Mouse (Mus musculus): Measurements from ENCODE around the gene Dnhd1. TPM values are rescaled to one million over a fixed set of nuclear protein-coding genes. Genes with fewer than 3 reads are reported as not detected.
"Not testable (repeated sequence)": the region's sequence is repeated elsewhere in the genome, so short reads cannot be mapped to it uniquely, and the experiment has no call there.

Dnhd1 gene
- total RNA-seq, 2 experiments from 2014 or later = 2.2 to 3.0 TPM

DNA sequence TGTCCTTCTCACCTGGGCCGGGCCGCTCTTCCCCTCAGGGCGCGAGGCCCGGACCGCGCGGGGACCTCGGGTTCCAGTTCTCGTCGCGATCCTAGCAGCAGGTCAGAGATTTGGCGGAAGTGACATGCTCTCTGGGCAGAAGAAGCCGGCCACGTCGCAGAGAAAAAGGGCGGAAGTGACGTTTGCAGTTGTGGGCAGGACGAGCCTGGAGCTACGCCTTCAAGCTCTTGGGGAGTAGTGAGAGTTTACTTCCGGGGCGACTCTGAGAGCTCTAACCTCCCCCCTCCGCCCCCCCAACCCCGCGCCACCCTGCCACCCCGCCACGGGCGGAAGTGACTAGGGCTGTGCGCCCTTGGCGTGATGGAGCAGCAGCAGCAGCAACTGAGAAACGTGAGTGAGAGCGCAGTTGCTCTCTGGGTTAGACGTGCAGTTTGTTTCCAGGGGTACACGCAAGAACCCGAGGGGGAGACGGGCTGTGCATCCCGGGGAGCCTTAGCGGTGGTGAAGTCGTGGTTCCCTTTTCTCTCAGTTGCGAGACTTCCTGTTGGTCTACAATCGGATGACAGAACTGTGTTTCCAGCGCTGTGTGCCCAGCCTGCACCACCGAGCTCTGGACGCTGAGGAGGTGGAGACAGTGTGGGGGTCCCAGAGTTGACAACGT is 10.3 kb upstream of the Dnhd1 start, which contains the start of the genes Arfip2 and Gm45799:
Gene Arfip2, minus strand, starts transcription at position 184 of the 661 bp plus-strand sequence.
Gene Gm45799, plus strand, starts transcription at position 320 of the 661 bp plus-strand sequence.
- DNase-seq (ENCODE audit: low spot score in 2 of 2) = peak; percentile 89 to 95

DNA sequence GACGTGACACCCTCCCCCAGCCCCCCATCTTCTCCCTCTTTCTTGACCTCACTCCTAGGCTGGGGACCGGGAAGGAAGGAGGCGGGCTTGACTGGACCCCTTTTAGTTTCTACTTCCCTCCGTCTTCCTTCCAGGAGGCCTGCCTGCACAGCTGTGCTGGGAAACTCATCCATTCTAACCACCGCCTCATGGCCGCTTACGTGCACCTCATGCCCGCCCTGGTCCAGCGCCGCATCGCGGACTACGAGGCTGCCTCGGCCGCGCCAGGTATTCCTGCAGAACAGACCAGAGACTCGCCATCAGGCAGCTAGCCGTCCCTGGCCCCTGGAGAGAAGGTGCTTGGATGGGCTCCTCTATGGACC is 9.8 kb upstream of the Dnhd1 start:
- peak in 1 of 2 experiments; percentile 27 for DNase-seq (ENCODE audit: low spot score in 2 of 2)

DNA sequence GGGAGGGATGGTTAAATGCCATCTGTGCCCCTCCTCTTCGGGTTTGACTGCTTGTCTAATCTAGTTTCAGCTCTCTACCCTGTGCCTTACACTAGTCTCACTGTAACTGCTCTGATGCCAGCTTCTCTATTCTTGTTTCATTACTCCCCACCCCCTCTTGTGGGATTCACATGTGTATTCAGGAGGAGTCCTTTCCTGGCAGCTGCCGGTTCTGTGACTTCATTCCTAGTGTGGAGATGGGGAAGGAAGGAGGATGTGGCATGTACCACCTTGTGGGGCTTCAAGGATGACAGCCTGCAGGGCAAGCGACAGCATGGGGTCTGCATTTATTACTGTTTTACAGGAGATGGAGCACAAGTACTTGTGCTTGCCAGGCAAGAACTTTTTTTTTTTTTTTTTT is 8.7 kb upstream of the Dnhd1 start:
- peak in 1 of 2 experiments; percentile 5 for DNase-seq (ENCODE audit: low spot score in 2 of 2)

DNA sequence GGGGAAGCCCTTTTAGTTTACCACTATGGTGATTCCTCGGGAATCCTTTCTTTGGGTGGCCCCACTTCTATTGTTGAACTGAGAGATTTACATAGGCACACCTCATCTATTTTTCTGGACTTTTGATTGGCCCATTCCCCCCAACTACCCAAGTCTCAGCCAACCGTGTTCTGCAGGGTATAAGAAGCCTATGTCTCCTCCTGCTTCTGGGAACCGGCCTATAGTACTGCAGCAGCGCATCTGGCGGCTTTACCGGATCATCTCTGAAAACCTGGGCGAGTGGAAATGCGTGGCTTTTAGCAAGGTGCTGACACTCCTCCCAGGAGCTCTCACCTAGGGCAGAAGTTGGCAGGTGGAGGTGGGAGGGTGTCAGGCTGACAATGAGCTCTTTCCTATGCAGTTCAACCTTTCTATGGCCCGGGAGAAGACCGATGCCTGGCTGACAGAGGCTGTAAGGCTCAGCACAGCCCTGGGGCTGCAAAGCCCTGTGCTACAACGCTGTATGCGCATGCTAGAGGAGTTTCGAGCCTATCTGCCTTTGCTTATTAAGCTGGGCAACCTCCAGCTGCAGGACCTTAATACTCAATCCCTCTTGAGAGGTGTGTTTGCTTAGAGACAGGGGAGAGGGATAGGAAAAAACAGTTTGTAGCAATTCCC is 35.0 kb downstream of the Dnhd1 start:
- no peak for DNase-seq (ENCODE audit: low spot score in 2 of 2)

DNA sequence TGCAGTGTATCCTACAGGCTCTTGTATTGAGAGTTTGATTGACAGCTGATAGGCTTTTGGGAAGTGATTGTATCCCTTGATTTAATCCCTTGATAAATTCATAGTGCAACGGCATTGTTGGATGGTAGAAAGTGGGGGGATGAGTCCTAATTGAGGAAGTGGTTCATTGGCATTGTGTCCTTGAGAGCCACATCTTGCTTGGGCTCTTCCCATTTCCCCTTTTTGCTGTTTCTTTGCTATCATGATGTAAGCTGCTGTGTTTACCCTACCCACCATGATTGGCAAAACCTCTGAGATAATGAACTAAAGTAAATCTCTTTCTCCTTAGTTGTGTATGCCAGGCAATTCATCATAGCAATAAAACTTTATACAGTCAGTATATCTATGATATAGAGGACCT is 40.2 kb downstream of the Dnhd1 start:
- DNase-seq (ENCODE audit: low spot score in 2 of 2) = no peak

DNA sequence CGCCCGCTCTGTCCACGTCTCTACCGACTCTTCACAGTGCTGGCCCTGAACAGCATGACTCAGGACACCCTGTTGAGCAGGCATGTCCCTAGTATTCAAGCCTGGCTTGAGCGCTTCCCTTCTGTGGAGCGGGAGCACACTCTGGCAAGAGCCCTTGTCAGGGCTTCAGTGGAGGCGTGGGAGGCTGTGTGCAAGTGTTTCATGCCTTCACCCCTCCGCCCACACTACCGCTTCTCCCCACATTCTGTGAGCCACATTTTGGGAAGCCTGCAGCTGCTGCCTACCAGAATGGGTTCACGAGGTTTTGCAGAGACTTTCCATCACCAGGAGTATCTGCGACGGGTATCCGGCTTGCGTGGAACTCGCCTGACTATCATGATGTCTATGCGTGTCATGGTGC is 52.6 kb downstream of the Dnhd1 start:
- no peak for DNase-seq (ENCODE audit: low spot score in 2 of 2)

DNA sequence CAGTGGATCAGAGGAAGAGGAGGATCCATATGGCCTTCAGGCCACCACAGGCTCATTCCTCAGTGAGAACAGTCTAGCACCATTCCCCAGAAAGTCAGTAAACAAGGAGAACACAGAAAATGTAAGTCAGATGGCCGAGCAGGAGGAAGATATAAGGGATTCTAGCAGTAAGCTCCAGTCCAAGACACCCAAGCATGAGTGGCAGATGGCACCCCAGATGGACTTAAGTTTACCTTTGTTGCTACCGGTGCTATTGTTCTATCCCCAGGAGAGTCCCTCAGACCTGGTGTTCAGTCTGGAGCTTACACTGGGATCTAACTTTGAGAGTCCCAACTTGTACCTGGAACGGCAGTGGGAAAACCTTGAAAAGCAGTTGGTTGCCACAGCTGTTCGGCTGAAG is 53.2 kb downstream of the Dnhd1 start:
- DNase-seq (ENCODE audit: low spot score in 2 of 2) = no peak

DNA sequence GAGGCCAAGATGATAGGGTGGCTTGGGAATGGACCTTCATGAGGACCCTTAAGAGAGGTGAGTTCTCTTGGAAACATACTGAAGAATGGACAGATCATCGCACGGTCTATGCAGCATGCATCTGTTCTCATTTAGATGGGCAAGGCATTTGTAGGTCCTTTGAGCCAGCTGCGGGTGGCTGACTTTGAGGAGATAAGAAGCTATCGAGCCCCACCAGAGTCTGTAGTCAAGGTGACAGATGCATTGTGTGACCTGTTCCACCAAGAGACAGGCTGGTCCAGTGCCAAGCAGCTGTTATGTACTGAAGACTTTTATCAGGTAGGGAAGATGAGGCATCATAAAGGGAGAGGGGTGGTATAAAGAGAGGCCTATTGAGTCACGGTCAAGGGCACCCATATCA is 58.1 kb downstream of the Dnhd1 start:
- DNase-seq (ENCODE audit: low spot score in 2 of 2) = no peak

DNA sequence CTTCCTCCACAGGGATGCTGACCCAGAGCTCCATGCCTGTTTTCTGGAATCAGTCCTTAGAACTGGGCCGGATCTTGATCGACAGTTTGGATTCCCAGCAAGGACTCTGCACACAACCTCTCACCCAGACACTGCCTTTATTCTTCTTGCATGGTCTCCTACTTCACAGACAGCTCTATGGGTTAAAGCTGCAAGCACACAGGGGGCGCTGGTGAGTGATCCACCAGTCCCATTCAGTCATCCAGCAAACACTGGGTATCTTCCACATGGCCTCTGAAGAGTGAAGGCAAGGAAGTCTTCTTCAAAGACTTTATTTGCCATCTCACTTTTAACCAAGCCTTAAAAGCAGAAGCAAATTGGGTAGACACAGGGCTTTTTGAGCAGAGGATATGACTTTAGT is 64.7 kb downstream of the Dnhd1 start:
- DNase-seq (ENCODE audit: low spot score in 2 of 2) = no peak

DNA sequence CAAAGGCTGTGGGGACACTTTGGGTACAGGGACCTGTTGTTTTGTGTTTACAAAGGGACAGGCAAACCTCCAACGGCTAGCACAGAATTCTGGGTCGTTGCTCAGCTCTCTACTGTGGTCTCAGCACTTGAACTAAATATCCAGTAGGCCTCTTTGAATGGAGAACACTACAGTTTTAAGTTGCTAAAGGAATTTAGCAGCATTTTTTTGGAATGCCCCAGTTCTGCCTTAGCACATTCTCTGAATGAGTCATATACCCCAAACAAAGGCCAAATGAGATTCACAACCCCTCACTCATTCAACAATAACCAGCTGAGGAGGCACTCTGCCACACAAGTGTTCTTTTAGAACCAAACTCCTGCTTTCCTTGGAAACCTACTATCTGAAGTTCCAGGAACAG is 71.3 kb downstream of the Dnhd1 start:
- no peak for DNase-seq (ENCODE audit: low spot score in 2 of 2)

DNA sequence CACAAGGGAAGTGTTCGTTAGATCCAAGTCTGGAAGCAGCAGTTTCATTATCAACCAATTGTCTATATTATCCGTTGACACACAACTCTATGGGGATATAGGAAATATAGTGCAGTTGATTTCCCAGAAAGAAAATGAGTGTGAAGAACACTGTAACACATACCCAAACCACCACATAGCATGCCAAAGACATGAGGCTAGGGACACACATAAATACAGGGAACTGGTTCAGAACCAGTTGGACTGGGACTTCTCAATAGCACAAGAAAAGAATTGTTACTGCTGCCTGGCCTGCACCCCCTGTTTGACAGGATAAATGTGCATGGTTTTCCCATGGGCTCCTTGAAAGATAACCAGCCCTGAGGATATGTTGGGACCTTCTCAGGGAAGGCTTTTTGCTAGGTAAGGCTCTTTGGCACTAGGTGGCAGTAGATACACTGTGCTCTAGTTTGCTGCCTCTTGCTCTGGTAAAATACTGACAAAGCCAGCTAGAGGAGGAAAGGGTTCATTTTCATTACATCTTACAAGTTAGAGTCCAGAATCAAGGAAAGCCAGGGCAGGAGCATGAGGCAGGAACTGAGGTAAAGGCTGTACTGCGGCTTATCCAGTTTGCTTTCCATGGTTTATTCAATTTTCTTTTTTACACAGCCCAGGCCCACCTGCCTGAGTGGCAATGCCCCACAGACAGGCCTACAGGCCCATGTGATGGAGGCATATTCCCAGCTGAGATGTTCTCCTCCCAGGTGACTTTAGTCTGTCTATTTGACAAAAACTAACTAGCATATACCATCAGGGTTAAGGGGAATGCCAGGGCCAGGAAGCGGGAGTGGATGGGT is 75.7 kb downstream of the Dnhd1 start:
- DNase-seq (ENCODE audit: low spot score in 2 of 2) = no peak

DNA sequence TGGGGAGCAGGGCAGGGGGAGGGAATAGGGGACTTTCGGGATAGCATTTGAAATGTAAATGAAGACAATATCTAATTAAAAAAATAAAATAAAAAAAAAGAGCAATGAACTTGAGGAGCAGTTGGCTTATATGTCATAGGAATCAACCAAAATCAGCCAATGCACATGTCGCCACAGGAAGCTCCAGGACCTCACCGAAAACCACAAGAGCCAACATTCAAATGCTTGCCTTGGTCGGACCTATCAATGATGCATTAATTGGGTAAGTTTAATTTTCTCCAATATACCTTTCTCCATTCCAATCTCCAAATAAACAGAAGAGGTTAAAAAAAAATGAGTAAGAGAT is 76.3 kb downstream of the Dnhd1 start:
- DNase-seq (ENCODE audit: low spot score in 2 of 2) = no peak

DNA sequence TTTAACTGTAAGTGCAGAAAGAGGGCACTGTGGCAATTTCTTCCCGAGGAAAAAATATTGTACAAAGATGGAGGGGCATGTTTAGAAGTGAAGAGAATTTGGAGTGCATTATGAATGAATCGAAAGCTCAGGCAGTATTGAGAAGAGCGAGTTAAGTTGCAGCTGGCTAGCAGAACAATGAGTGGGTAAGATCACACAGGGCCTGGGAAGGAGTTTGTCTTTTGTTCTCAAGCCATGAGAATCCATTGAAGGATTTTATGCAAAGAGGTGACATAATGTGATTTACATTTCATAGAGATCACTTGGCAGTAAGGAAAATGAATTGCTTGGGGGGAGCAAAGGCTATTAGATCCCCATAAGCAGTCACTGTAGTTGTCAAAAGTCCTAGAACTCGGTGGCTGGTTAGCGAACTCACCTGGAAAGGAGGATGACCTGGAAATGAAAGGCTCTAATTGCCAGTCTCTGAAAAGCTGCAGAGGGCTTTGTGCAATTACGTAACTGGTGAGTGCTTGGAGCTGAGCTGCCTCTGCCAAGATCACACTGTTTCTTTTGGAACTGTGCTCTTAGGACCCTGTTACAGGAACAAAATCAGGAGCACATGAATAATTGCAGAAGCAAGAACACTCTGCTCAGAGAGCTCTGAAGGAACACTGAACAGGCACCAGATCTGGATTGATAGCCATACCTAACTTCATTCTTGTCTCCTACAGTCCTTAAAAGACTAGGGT is 78.2 kb downstream of the Dnhd1 start:
- DNase-seq (ENCODE audit: low spot score in 2 of 2) = no peak

DNA sequence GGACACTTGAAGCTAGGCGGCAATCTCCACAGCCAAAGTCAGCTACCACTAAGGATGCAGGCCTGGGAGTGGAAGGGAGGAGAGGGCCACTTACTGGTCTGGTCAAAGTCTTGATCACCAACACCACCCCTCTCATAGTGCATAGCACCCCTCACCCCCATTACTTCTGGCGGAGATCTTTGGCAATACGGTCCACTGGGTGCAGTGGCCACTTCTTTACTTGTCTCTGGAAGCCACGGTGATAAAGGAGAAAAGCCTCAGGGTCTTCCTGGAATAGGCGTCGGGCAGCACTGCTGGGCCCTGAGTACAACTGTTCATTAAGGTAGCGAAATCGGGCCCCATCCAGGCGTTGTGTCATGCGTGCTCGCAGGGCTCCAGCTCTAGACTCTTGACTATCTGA is 83.2 kb downstream of the Dnhd1 start:
- no peak for DNase-seq (ENCODE audit: low spot score in 2 of 2)

DNA sequence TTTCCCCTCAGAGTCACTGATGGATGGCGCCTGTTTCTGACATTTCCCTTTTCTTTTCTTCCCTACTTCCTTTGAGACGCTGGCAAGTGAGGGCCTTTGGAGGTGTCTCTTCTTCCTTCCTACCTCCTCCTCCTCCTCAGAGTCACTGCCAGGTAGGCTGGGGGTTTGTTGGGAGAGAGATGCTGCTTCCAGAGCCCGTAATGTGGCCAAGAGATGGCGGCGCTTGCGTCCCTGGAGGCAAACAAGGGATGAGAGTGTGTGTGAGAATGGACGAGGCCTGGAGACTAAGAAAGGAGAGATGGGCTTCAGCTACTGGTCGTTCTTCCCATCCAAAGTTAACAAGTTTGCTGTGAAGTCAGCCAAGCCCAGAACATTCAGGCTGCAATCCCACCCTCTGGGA is 84.2 kb downstream of the Dnhd1 start:
- DNase-seq (ENCODE audit: low spot score in 2 of 2) = no peak

DNA sequence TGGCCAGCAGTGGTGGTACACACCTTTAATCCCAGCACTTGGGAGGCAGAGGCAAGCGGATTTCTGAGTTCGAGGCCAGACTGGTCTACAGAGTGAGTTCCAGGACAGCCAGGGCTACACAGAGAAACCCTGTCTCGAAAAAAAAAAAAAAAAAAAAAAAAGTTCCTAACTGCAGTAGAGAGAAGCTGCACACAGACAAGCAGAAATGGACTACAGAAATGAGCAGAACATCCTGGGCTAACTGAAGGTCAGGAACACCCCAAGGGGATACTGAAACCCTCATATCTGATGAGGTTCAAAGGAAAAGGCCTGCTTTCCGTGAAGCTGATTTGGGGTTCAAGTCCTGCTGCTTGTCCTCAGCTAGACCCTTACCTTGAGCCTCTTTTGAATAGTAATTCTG is 84.8 kb downstream of the Dnhd1 start:
- DNase-seq (ENCODE audit: low spot score in 2 of 2) = not testable (repeated sequence)

DNA sequence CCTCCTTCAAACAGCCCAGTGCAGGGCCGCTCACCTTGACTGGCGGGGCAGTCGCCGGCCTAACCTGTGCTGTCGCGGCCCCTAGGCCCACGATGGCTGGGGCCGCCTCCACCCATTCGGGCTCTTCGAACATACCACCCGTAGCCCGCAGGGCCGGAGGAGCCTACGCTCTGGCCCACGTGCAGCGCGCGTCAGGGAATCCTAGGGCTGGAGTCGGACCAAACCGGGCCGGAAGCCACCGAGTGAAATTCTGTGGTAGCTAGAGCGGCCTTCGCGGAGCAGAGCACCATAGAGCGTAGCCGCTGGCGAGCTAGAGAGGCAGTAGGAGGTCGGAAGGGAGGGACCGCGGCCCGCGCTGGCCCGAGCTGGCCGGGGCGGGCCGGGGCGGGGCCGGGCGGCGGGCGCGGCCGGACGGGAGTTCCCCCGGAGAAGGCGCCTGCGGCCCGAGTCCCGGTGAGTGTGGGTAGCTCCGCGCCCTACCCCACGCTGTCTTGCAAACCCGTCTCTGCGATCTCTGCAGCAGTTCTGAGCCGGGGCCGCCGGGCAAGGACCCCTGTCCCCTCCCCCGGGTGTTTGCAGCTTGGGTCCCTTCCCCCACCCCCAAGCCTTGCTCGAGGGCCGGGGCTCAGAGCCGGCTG is 85.8 kb downstream of the Dnhd1 start, which contains the start of gene Ilk:
Gene Ilk, plus strand, starts transcription at position 329 of the 638 bp plus-strand sequence.
- DNase-seq (ENCODE audit: low spot score in 2 of 2) = peak; percentile 84 to 91

DNA sequence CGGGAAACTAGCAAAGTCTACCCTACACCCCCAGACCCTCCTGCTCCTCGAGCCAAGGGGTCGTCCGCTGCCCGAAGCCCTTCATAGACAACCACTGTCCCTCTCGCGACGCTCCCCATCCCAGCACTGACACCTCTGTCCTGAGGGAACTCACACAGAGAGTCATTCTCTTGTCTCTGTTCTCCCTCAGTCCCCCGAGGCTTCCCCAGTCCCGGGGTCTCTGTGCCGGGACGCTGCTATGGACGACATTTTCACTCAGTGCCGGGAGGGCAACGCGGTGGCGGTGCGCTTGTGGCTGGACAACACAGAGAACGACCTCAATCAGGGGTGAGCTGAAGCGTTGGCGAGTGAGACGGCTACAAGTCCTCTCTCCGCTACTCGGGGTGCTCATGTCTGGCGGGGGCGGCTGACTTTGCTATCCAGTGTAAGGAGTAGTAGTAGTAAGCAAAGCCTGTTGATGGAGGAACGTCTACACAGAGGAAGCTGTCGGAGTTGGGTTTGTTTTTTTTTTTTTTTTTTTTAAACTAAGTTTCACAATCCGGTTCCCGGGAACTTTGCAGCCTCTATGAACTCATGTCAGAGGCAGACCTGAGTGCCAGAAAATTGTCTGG is 86.4 kb downstream of the Dnhd1 start, which contains the start of gene Rrp8:
Gene Rrp8, minus strand, starts transcription at position 475 of the 611 bp plus-strand sequence.
- DNase-seq (ENCODE audit: low spot score in 2 of 2) = peak in 1 of 2 experiments; percentile 50

DNA sequence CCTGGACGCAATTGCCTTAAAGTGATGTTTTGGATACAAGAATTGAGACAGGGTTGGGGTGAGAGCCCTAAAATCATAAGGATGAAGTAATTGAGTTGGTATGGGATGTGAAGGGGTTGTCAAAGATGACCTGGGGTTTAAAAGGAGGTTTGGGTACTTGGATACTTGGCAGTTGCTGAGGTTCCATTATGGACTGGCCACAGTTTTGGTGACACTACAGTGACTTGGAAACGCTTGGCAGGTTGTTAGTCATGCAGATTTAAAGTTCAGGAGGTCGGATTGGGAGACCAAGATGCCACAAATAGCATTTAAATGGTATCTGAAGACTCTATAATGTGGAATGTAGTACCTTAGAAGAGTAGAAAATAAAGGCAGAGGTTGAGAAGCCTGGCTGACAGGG is 87.0 kb downstream of the Dnhd1 start:
- DNase-seq (ENCODE audit: low spot score in 2 of 2) = no peak

DNA sequence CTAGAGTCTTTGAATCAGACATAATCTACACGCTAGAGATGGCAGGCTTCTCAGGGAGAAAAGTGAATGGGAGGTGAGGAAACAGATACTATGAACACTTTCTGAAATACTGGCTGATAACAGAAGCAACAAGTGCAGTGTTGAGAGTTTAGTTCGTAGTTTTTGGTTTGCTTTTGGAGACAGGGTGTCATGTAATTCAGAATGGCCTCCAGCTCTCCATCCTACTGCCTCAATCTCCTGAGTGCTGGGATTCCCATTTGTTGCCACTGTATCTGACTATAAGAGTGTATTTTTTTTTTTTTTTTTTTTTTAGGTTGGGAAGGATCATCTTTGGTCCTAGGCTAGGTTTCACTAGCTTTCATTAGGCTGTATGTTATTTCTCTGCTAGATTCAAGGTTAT is 87.7 kb downstream of the Dnhd1 start:
- DNase-seq (ENCODE audit: low spot score in 2 of 2) = no peak

Data from gastrocnemius, postnatal 4 days (tissue).